In genomic region chr3:121418251-121418601, GRCm38 (mm10) we compare ENCODE assay signal across 15 mouse cellular contexts. TPM values are rescaled to one million over a fixed set of nuclear protein-coding genes. Genes with fewer than 3 reads are reported as not detected.
DNase-seq lines count a peak whose midpoint lies in the region; ATAC-seq lines count a peak whose summit lies in the region.
"Had no signal": no experiment of that assay in that cellular context is flagged by ENCODE, and none has a peak within 500 bp of the region (broad histone marks: within the 10 kb centered on the region; RNA-seq: fewer than 3 reads in every experiment).

No protein-coding gene starts in this region.

- no peak overlapping the region for H3K9ac ChIP-seq in kidney, embryonic 15.5 days
- no peak overlapping the region for H3K9ac ChIP-seq in kidney, embryonic 14.5 days (ENCODE audit: low read depth, low read length)
- H3K9ac ChIP-seq in embryonic facial prominence, embryonic 11.5 days (replicated peaks; ENCODE audit: low read length): no peak overlapping the region
- H3K9ac ChIP-seq: intestine, embryonic 15.5 days; liver, embryonic 12.5 days had no signal

- H3K9me3 ChIP-seq in heart, embryonic 10.5 days: no peaks in the 10 kb centered on the region
- H3K9me3 ChIP-seq in kidney, embryonic 15.5 days (replicated peaks): no peaks in the 10 kb centered on the region
- H3K9me3 ChIP-seq in kidney, embryonic 14.5 days (ENCODE audit: control insufficient read depth, low read length): no peaks in the 10 kb centered on the region
- H3K9me3 ChIP-seq in embryonic facial prominence, embryonic 11.5 days (replicated peaks; ENCODE audit: control insufficient read depth, low read length): no peaks in the 10 kb centered on the region
- H3K9me3 ChIP-seq: intestine, embryonic 15.5 days; liver, embryonic 12.5 days had no signal

- H3K27me3 ChIP-seq in heart, embryonic 10.5 days (ENCODE audit: insufficient read depth, poor library complexity, severe bottlenecking): no peaks in the 10 kb centered on the region
- no peaks in the 10 kb centered on the region for H3K27me3 ChIP-seq in kidney, embryonic 15.5 days
- no peaks in the 10 kb centered on the region for H3K27me3 ChIP-seq in kidney, embryonic 14.5 days (ENCODE audit: control insufficient read depth, insufficient read depth, low read length)
- no peaks in the 10 kb centered on the region for H3K27me3 ChIP-seq in embryonic facial prominence, embryonic 11.5 days (ENCODE audit: control insufficient read depth, insufficient read depth, low read length)
- H3K27me3 ChIP-seq: intestine, embryonic 15.5 days had no signal

- H3K4me3 ChIP-seq in heart, embryonic 10.5 days: no peak overlapping the region
- no peak overlapping the region for H3K4me3 ChIP-seq in kidney, embryonic 15.5 days (replicated peaks)
- no peak overlapping the region for H3K4me3 ChIP-seq in kidney, embryonic 14.5 days (ENCODE audit: low read length)
- H3K4me3 ChIP-seq in embryonic facial prominence, embryonic 11.5 days (ENCODE audit: low read depth, low read length): no peak overlapping the region
- H3K4me3 ChIP-seq: intestine, embryonic 15.5 days; liver, embryonic 12.5 days had no signal

- peaks cover 22% of the 10 kb centered on the region for H3K4me1 ChIP-seq in heart, embryonic 10.5 days
- H3K4me1 ChIP-seq in kidney, embryonic 15.5 days: peaks cover 18% of the 10 kb centered on the region
- 0 out of 2 replicates have a peak, but pooled peaks cover 9% of the 10 kb centered on the region for H3K4me1 ChIP-seq in kidney, embryonic 14.5 days (ENCODE audit: control insufficient read depth, insufficient read depth, low read length)
- H3K4me1 ChIP-seq in embryonic facial prominence, embryonic 11.5 days (ENCODE audit: control insufficient read depth, insufficient read depth, low read length): no peaks in the 10 kb centered on the region

- no peak for DNase-seq in heart, embryonic 10.5 days (ENCODE audit: low spot score)
- no peak for DNase-seq in heart, postnatal 10 days
- DNase-seq in ES-CJ7 (ENCODE audit: low read depth, low spot score): peak; percentile 58
- DNase-seq in embryonic facial prominence, embryonic 11.5 days (ENCODE audit: low spot score): peak; percentile 36
- DNase-seq in layer of hippocampus, adult 8-10 months (ENCODE audit: low spot score in 2 of 2): no peak
- DNase-seq in adrenal gland, postnatal 36 days: no peak
- DNase-seq: cerebellum, adult 8-10 months; gastrocnemius, postnatal 36 days; layer of hippocampus, postnatal 36 days; thymus, postnatal 4 days had no signal

- intact Hi-C loops in heart, postnatal 10 days (cut with DNase I): no loop called here

- WGBS in heart, embryonic 10.5 days: 46% methylated on average over 6 of the region's 6 CpGs
- 41% methylated on average over 6 of the region's 6 CpGs for WGBS in kidney, embryonic 15.5 days
- 44% methylated on average over 6 of the region's 6 CpGs for WGBS in kidney, embryonic 14.5 days
- WGBS in embryonic facial prominence, embryonic 11.5 days: 39% methylated on average over 6 of the region's 6 CpGs

- no peak overlapping the region for H3K4me2 ChIP-seq in kidney, embryonic 15.5 days
- no peak overlapping the region for H3K4me2 ChIP-seq in kidney, embryonic 14.5 days (replicated peaks; ENCODE audit: low read depth, low read length)
- no peak overlapping the region for H3K4me2 ChIP-seq in embryonic facial prominence, embryonic 11.5 days (ENCODE audit: low read depth, low read length)
- H3K4me2 ChIP-seq: intestine, embryonic 15.5 days; liver, embryonic 12.5 days had no signal

- peak overlapping the region; percentile 69; the same call in 1 of the 2 replicates for H3K27ac ChIP-seq in heart, embryonic 10.5 days
- 0 out of 2 replicates have a peak overlapping the region, but pooled peaks have one; percentile 34 for H3K27ac ChIP-seq in kidney, embryonic 15.5 days
- no peak overlapping the region for H3K27ac ChIP-seq in kidney, embryonic 14.5 days (ENCODE audit: low read depth, low read length)
- no peak overlapping the region for H3K27ac ChIP-seq in embryonic facial prominence, embryonic 11.5 days (replicated peaks; ENCODE audit: low read depth, low read length)
- H3K27ac ChIP-seq: intestine, embryonic 15.5 days; liver, embryonic 12.5 days; macrophage had no signal

- H3K36me3 ChIP-seq in heart, embryonic 10.5 days: no peaks in the 10 kb centered on the region
- no peaks in the 10 kb centered on the region for H3K36me3 ChIP-seq in kidney, embryonic 15.5 days
- no peaks in the 10 kb centered on the region for H3K36me3 ChIP-seq in kidney, embryonic 14.5 days (ENCODE audit: control insufficient read depth, insufficient read depth, low read length)
- H3K36me3 ChIP-seq in embryonic facial prominence, embryonic 11.5 days (replicated peaks; ENCODE audit: control insufficient read depth, insufficient read depth, low read depth, low read length): no peaks in the 10 kb centered on the region
- H3K36me3 ChIP-seq: intestine, embryonic 15.5 days; liver, embryonic 12.5 days had no signal

- ATAC-seq in kidney, embryonic 15.5 days (replicated peaks; ENCODE audit: low FRiP score): no peak
- ATAC-seq in kidney, embryonic 14.5 days (ENCODE audit: low FRiP score, low TSS enrichment): no peak
- no peak for ATAC-seq in embryonic facial prominence, embryonic 11.5 days (replicated peaks; ENCODE audit: insufficient number of reproducible peaks, low FRiP score, low TSS enrichment, low read depth)
- ATAC-seq: intestine, embryonic 15.5 days had no signal

RNA-seq across cellular contexts. Expression of gene Cnn3, which starts 8.1 kb away (rescaled TPM):
- 493 and 655 TPM in 2 replicates for polyA plus RNA-seq in heart, embryonic 10.5 days (2016; fragmentation: Nextera tagmentation; extraction: Ambion mirVana)
- 100 to 1,000 TPM; 115 to 117 TPM for total RNA-seq in heart, postnatal 10 days (2021)
- polyA plus RNA-seq in kidney, embryonic 15.5 days (2015; fragmentation: Nextera tagmentation; extraction: Ambion mirVana): 607 and 612 TPM in 2 replicates
- 570 and 666 TPM in 2 replicates for polyA plus RNA-seq in kidney, embryonic 14.5 days (2014; fragmentation: Nextera tagmentation; extraction: Ambion mirVana)
- polyA plus RNA-seq in embryonic facial prominence, embryonic 11.5 days (2014; fragmentation: Nextera tagmentation; extraction: Ambion mirVana): 1,087 and 1,113 TPM in 2 replicates
- 100 to 1,000 TPM in 2 of 4 experiments, 10 to 100 TPM in 2; 93.0 to 179 (median 135) TPM for total RNA-seq in layer of hippocampus, adult 8-10 months (2022)
- 100 to 1,000 TPM; 284 to 529 TPM for total RNA-seq in adrenal gland, postnatal 36 days (2021)

Comparison
In these comparisons a context has a peak if more than half of its experiments do, and no peak if none do; other contexts are left out.
1. H3K27ac ChIP-seq: peak in heart, embryonic 10.5 days (single experiment) and kidney, embryonic 15.5 days (single experiment); none in kidney, embryonic 14.5 days (single experiment) and embryonic facial prominence, embryonic 11.5 days (single experiment).
2. DNase-seq: peak in ES-CJ7 (single experiment) and embryonic facial prominence, embryonic 11.5 days (single experiment); none in heart, embryonic 10.5 days (single experiment), heart, postnatal 10 days (0 of 2), layer of hippocampus, adult 8-10 months (0 of 2) and adrenal gland, postnatal 36 days (0 of 2).